Mouse (Mus musculus) cortical plate, adult 2 months (tissue): Measurements from ENCODE around the gene Plg.

Experiments used
- CTCF ChIP-seq: fragments of 200-500 bp; IDR thresholded peaks from 2 replicates; pipeline ENCODE4 v1.5.1; 2011; ENCODE audit warnings: mild to moderate bottlenecking, control low read depth, low read length; ENCODE audit not compliant: insufficient read depth; ENCODE audit errors: extremely low read depth
- POLR2A ChIP-seq: fragments of 200-500 bp; IDR thresholded peaks from 2 replicates; pipeline ENCODE4 v1.6.1; 2011; ENCODE audit warnings: mild to moderate bottlenecking, low read length, control low read depth; ENCODE audit not compliant: insufficient read depth; ENCODE audit errors: extremely low read depth

- TF ChIP-seq CTCF (no peak), POLR2A (no peak)
Measured at GRCm38 (mm10) chr17:12369393-12369792, 9.0 kb upstream of the Plg start.
